Mouse (Mus musculus): ENCODE data around the gene Gm45234.

GRCm38 (mm10) chr6:124755831-124756595 is at the start of gene Gm45234, which contains the start of gene Atn1:
- TF ChIP-seq CTCF (IDR thresholded peaks at IDR 0.05; ENCODE audit: low read depth, low read length) (no peak), POLR2A (IDR thresholded peaks at IDR 0.05; ENCODE audit: borderline replicate concordance, low read depth, low read length) (no peak)

Measured in bone marrow macrophage, adult 2 months (primary cell).